Mouse (Mus musculus) inflammation-experienced regulatory T-cells, adult 6 months (primary cell): Measurements from ENCODE around the gene Tmem217. TPM values are rescaled to one million over a fixed set of nuclear protein-coding genes. Genes with fewer than 3 reads are reported as not detected.
A peak's percentile ranks its signal among the peaks of the same experiment; 100 is the strongest.
"Not testable (repeated sequence)": the region's sequence is repeated elsewhere in the genome, so short reads cannot be mapped to it uniquely, and the experiment has no call there.

Experiments used
- ATAC-seq: one replicate; pipeline ENCODE4 v1.8.0; 2017
- polyA plus RNA-seq, 3 experiments: library from polyadenylated mRNA; unstranded; fragments of 100-300 nt; shearing (Covaris generic); gene quantifications; one replicate each; pipeline ENCODE4 v1.2.1; 2017

Gene Tmem217
- polyA plus RNA-seq, 3 experiments from 2014 or later = 1.1 to 1.3 TPM; not detected in 1

DNA sequence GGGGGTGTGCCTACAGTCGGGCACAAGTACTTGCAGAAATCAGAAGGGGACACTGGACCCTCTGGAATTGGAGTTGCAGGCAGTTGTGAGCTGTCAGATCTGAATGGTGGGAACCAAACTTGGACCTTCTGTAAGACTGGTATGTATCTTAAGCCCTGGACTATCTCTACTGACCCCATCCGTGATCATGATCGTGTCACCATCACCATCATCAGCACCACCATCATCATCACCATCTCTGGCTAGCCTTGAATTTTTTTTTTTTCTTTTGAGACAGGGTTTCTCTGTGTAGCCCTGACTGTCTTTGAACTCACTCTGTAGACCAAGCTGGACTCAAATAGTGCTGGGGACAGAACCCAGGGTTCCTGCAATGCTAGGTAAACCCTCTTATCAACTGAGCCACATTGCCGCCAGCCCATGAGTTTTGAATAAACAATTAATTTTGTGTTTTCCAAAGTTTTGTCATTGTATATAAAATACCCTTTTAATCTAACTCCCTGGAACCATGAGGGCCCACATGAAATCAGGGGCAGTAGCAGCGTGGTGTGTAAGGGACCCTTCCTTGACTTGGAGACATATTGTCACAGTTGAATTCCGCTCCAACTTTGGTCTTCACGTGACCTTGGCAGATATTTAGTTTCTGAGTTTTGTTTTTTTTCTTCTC, 50.0 kb downstream of the Tmem217 start:
- ATAC-seq = no peak

DNA sequence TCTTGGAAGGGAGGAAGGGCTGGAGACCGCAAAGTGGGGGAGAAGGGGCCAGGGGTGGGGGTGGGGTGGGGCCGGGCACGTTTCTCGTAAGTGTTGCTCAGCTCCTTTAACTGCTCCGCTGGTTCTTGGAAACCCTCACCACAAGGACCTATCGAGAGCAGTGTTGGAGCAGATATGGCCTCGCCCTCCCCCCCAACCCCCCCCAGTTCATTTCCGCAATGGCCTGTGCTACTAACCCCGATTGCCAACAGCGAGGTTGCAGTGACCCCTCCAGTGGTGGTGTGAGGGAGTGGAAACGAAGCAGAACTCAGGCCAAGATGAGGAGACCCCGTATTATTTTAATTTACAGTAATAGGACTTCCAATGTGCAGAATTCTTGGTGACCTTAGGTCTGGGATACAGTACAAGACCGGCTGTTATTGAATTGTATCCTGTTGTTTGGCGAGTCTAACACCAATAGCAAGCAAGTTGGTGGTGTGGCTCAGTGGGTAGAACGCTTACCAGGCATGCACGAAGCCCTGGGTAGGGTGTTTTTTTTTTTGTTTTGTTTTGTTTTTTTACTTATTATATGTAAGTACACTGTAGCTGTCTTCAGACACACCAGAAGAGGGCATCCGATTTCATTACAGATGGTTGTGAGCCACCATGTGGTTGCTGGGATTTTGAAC, 51.2 kb downstream of the Tmem217 start:
- ATAC-seq = peak; percentile 55

DNA sequence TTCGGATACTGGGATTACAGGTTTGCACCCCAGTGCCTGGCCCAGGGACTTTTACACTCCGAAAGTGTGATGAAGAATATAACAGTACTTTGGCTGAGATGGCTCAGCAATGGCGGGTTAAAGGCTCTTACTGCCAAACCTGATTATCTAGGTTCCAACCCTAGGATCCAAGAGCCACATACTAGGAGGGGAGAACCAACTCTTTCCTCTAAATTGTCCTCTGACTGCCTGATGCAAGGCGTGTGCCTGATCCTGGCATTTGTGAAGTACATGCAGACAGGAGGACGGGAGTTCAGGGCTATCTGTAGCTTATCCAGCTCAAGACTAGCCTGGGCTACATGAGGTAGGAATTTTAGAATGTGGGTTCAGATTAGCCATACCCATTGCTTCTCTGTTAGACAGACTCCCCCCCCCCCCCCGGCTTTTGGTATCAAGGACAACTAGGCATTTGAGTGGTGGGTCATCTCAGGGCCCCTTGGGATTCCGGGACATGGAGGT, 51.9 kb downstream of the Tmem217 start:
- no peak for ATAC-seq

DNA sequence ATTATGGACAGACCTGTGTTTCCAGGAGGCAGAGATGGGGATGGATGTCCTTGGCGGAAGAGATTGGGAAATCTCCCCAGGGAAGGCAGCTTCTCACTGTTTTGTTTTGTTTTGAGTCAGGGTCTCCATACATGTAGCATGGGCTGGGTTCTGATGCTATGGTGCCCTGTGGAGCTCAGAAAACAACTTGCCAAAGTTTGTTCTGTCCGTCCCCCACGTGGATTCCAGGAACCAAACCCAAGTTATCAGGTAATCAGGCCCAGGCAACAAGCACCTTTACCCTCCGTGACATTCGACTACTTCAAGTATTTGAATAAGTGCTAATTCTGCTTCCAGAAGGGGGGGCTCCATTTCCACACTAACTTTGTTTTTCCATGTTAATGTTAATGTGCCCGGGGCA, 52.7 kb downstream of the Tmem217 start:
- no peak for ATAC-seq

DNA sequence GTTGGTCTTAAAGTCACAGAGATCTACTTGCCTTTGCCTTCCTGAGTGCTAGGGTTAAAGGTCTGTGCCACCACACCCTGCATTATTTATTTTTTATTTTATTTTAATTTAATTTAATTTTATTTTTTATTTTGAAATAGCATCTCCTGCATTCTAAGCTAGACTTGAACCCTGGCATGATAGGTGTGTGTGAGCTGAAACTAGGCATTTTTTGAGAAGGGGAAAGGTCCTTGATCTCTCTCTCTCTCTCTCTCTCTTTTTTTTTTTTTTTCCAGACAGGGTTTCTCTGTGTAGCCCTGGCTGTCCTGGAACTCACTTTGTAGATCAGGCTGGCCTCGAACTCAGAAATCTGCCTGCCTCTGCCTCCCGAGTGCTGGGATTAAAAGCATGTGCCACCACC, 53.2 kb downstream of the Tmem217 start:
- not testable (repeated sequence) for ATAC-seq

DNA sequence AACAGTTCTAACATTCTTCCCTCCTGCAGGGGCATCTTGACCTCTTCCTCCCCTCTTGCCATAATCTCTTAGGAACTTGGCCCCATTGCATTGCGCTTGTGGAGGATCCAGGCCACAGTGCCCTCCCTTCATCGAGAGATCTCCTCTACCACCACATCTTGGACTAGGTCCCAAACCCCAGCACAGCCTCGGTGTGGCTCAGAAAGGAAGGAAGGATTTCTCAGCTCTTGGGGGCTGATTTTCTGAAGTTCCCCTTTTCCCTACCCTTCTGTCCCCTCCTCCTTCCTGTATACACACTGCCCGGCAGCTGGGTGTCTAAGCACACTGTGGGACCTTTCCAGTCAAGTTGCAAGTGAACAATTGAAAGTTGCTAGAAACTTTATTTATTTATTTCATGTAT, 54.2 kb downstream of the Tmem217 start:
- ATAC-seq = no peak

DNA sequence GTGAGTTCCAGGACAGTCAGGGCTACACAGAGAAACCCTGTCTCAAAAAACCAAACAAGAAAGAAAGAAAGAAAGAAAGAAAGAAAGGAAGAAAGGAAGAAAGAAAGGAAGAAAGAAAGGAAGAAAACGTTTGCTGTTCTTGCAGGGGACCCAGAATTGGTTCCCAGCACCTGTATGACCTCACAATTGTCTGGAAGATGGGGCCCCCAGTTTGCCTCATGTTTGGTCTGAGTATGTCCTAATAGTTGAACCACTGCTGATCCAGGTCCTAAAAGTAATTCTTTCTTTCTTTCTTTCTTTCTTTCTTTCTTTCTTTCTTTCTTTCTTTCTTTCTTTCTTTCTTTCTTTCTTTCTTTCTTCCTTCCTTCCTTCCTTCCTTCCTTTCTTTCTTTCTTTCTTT, 54.7 kb downstream of the Tmem217 start:
- ATAC-seq = not testable (repeated sequence)

DNA sequence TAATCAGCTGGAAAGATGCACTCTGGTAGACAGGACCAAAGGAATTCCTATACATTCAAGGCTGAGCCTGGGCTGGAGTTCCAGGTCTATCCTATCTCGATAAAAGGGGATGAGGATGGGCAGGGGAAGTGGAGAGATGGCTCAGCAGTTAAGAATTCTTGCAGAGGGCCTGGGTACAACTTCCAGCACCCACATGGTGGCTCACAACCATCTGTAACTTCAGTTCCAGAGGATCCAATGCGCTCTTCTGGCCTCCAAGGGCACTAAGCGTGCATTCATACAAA, 55.2 kb downstream of the Tmem217 start:
- no peak for ATAC-seq

DNA sequence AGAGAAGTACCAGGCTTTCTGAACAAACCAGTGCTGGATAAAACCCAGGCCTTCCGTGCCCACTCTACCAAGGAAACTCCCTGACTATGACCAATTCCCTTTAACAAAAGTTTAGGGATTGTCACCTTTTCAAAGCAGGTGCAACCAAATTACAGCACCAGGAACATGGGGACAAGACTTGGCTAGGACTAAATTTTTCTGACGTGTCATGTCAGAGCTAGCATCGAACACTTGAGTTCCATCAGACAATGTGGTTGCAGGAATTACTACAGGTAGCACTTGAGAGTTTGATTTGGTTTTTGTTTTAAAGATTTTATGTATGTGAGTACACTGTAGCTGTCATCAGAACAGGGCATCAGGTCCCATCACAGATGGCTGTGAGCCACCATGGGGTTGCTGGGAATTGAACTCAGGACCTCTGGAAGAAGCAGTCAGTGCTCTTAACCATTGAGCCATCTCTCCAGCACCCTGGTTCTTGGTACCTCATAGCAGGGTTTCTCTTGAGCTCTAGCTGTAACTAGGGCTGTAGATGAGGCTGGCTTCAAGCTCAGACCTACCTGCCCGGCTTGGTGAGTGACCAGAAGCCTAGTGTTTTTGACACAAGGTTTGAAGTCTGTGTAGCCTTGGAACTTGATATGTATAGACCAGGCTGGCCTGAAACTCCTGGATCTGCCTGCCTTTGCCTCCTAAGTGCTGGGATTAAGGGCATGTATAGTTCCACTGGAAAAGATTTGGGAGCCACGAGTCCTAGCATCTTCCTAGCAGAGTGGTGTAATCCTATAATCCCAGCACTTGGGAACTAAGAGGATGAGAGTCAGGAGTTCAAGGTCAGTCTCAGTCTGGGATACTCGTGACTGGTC, 55.7 kb downstream of the Tmem217 start:
- ATAC-seq = no peak

DNA sequence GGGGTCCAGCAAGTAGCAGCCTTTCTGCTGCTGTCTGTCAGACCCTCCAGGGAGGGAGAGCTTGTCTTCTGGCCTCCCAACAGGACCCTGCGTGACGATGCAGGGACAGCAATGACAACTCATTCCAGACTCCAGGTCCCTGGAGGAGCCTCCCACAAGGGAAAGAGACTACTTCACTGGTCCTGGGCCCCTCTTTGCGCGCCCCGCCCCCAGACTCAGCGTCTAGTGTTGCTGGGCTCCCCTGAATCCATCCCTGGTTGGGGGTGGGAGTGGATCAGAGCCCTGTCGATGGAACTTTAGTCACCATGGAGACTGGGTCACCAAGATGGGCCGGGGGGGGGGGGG, 57.5 kb downstream of the Tmem217 start:
- ATAC-seq = no peak

DNA sequence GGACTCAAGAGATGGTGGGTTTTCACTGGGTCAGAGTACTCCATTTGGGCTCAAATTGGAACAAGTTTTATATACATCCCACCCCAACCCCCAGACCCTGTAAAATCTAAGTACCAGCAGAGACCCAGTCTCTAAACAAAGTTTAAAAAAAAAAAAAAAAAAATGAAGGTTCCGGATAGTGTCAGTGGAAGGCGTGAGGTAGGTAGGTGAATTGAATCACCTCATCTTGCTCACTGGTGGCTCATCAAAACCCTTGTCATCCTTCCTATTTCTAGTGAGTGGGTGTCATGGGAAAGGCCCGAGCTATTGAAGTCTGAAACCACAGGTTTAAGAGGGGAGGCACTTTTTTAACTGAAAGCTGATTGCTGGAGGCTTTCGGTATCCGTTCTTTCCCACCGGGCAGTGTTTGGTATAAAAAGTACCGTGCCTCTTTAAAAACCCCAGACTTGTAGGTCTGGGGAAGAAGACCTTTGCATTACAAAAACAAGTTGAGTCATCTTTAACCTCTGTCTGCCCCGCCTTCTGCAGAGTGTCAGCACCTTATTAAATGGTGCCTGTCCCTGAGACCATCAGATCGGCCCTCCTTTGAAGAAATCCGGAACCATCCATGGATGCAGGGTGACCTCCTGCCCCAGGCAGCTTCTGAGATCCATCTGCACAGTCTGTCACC, 58.0 kb downstream of the Tmem217 start:
- peak; percentile 56 for ATAC-seq

DNA sequence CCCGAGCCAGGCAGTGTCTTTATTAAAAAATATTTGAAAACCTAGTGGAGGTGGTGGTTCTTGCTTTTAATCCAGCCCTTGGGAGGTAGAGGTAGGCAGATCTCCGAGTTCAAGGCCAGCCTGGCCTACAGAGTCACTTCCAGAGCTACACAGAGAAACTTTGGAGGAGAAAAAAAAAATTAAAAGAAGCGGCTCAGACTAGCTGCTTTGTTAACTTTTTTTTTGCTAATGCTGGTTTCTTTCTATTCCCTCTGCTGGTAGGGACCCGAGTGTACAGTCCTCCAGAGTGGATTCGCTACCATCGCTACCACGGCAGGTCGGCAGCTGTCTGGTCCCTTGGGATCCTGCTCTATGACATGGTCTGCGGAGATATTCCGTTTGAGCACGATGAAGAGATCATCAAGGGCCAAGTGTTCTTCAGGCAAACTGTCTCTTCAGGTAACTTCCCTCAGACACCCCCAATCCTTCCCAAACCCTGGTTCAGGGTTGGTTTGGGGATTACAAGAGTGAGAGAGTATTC, 58.7 kb downstream of the Tmem217 start:
- no peak for ATAC-seq

DNA sequence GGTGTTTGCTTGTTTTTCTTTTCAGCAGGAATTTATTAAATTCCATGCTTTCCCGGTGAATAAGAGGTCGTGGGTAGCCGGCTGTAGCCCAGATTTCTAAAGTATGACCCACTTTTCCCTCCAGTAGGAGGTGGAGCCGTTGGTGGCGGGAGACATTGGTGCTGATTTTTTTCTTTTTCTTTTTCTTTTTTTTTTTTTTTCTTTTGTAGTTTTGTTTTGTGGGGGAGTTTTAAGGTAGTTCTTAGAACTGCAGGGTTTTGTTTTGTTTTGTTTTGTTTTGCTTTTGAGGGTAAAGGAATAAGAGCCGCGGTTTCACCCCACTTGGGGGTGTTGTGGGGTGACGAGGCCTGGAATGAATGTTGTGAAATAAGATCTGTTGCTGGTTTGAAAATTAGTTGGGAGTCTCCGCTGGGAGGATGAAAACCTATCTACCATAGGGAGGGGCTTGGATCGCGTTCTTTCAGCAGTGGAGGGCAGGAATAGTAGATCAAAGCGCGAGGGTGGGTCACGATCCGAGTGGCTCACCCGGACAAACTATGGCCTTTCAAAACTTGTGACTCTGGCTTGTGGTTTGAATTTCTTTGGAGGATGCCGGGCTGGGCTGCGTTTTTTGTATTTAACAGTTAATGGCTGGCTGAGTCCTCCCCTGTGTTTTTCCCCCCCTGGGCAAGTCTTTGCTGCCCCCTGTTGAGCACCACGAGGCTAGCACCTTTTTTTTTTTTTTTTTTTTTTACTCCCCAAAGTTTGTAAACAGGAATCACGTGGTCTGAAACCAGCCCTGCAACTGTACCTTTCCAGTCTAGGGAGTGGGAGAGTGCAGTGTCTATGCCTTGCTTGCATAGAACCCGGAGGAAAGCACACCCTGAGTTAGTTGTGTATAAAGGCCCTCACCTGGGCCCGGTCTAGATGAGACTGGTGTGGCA, 59.7 kb downstream of the Tmem217 start:
- ATAC-seq = peak; percentile 23

DNA sequence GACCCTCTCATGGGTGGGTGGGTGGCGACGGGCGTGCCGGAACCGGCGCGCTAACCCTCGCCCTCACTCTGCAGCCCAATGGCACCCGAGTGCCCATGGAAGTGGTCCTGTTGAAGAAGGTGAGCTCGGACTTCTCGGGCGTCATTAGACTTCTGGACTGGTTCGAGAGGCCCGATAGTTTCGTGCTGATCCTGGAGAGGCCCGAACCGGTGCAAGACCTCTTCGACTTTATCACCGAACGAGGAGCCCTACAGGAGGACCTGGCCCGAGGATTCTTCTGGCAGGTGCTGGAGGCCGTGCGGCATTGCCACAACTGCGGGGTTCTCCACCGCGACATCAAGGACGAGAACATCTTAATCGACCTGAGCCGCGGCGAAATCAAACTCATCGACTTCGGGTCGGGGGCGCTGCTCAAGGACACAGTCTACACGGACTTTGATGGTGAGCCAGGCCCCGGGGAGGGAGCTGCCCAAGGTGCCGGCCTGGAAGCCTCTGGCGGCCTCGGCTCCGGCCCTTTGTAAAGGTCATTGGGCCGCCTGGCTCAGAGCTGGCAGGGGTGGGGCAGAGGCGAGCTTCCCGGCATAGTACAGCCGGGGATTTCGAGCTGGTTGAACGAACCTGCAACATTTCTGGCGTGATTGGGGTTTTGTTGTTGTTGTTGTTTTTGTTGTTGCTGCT, 60.5 kb downstream of the Tmem217 start:
- no peak for ATAC-seq

DNA sequence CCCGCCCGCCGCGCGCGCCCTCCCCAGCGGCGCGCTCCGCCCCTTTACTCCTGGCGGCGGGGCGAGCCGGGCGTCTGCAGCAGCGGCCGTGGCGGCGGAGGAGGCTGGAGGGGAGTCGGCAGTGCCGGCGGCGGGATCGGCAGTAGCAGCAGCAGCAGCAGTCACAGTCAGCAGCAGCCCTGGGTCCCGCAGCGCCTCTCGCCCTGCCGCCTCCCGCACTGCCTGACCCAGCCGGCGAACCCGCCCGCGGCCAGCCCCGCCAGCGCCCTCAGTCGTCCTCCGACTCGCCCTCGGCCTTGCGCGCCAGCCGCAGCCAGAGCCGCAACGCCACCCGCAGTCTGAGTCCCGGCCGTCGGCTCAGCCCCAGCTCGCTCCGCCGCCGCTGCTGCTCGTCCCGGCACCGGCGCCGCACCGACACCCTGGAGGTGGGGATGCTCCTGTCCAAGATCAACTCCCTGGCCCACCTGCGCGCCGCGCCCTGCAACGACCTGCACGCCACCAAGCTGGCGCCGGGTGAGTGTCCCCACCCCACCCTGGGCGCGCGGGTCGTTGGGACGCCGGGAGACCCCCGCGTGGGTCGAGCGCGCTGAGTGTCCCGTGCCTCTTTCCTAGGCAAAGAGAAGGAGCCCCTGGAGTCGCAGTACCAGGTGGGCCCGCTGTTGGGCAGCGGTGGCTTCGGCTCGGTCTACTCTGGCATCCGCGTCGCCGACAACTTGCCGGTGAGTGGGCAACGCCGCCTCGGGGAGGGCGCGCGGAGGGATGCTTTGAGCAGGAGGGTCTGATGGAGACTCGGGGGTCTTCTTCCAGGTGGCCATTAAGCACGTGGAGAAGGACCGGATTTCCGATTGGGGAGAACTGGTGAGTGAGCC, 61.2 kb downstream of the Tmem217 start, which contains the start of gene Pim1:
Gene Pim1 (plus strand): TSS at position 41 of the 869 bp plus-strand sequence.
- peak; percentile 15 for ATAC-seq

DNA sequence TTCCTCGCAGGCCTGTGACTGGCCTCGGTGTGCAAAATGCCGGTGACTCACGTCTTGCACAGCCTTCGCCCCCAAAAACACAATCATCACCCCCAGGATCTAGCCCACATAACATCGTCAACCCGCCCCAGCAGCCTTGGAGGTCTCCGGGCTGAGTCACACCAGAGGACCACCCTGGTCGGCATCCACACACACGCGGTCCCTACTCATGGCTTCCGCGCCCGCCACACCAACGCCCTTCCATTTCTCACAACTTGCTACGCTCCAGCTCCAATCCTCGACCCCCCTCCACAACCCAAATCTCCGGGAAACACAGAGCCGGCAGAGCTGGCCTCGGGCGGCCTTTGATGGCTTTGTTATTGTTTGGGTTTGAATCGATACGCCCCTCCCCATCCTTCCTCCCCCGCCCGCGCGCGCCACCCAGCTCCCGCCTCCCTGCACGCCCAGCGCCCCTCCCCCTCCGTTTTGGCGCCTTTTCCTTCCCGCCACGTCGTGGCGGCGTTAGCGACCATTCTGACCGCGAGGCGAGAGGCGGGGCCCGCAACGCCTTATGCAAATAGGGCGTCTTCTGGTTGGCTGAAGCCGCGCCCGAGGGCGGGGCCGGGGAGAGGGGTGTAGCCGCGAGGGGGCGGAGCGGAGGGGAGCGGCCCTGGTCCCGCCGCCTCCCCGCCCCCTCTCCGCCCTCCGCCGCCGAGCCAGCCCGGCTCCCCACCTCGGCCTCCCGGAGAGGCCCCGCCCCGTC, 62.0 kb downstream of the Tmem217 start:
- ATAC-seq = peak; percentile 61

DNA sequence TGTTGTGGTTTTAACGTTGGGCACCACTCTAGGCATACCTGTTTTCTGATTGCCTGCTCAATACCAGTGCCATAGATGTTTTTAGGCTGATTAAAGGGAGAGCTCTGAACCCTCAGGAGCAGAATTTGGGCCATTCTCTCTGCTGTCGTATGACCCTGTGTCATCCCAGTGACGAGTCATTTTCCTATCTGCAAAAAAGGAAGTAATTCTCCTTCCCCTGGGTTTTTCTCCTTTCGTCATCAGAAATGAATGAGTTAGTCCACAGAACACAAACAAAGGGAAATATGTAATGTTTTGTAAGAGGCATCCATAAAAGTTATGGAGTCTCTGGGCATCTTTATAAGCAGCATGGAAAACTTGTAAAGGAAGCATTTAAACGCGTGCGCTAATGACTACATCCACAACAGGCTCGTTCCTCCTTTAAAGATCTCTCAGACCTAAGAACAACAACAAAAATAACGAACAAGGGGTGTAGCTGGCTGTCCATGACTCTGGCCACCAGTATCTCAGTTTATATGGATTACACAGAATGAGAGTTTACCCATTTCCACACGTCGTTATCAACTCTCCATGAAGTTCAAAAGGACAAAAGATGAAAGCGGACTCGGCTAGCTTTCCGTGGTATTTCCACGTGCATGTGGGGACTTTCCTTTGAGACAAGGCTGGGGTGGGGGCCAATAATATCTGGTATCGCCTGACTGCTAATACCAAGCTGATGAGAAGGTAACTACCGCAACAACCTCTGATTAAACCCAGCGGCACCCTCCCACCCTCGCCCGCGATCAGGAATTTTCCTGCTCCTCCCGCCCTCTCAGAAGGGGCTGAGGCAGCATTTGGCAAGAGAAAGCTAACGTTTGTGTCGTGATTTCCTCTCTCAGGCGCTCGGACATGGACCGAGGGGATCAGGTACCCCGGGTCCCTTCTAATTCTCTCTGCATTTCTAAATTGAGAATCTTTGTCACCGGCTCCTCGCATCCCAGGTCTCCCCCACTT, 62.9 kb downstream of the Tmem217 start:
- no peak for ATAC-seq
